Mouse (Mus musculus) activated CD4-positive, CD25-positive, alpha-beta regulatory T cell, adult 4 months (primary cell): ENCODE measurements around the gene Gng12. TPM values are rescaled to one million over a fixed set of nuclear protein-coding genes. Genes with fewer than 3 reads are reported as not detected.
"Not testable (repeated sequence)": the region's sequence is repeated elsewhere in the genome, so short reads cannot be mapped to it uniquely, and the experiment has no call there.

Experiments used
- ATAC-seq: one replicate; pipeline ENCODE4 v1.8.0; 2017
- polyA plus RNA-seq, 2 experiments: library from polyadenylated mRNA; unstranded; fragments of 100-300 nt; shearing (Covaris generic); gene quantifications; one replicate each; pipeline ENCODE4 v1.2.1; 2017

Gng12 gene
- polyA plus RNA-seq, 2 experiments from 2014 or later: 21.3 to 21.7 TPM

DNA sequence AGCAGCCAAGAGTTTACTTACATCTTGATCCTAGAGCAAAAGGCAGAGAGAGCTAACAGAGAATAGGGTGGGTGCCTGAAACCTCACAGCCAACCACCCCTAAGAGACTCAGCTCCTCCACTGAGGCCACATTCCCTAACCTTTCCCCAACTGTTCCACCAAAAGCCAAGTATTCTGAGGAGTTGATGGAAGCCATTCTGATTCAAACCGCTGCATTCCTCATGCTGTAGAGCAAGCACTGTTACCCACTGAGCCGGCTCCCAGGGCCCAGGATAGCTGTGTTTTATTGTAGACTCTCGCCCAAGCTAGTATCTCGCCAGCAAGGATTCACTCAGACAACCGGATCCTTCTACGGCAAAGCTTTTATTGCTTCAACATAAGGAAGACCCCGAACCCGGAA, 98.8 kb downstream of the Gng12 start:
- no peak for ATAC-seq

DNA sequence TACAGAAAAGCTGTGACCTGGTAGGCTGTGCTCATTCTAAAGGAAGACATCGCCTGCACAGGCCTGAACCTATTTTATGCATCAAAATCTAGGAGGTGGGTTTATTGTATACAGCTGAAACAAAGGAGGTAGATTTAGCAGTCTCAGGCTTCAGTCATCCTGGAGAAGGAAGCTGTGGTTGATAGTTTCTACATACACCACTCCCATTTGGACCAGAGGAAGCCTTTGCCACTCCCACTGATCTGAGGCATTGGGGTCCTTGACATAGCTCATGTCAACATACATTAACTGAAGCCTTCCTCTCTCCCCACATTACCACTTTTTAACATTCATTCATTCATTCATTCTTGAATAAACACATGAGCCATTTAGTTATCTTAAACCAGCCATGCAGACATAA, 99.6 kb downstream of the Gng12 start:
- no peak for ATAC-seq

DNA sequence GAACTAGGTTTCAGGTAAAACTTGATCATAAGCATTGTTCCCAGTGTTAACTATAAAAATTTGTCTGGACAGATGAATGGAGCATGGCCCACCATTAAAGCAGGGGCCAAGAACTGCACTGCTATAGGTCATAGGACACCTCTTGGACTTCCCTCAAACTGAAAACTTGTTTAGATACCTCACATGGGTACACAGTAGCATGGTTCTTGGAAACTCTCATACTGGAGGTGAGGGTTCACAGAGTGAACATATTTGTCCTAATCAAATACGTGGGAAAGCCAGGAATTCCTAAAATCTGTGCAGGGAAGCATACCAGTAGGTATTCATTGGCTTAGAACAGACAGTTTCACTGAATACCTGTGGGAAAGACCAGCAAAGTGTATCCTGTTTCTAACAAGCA, 100.1 kb downstream of the Gng12 start:
- no peak for ATAC-seq

DNA sequence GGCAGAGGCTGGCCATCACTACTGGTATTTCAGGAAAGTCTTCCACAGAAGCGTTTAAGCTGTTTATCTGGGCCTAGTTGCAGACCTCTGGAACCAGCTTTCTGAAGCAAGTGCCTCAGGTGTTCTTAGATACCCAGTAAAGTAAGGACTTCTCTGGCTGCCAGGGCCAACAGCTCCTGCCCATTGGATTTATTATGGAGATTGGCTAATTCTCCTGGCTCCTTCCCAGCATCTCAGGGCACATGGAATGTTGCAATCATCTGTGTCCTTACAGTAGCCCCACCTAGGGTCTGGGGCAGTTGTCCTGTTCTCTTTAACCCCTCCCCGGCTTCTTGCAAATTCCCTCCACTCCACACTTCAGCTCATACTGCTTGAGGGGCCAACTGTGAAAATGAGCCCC, 102.4 kb downstream of the Gng12 start:
- ATAC-seq: no peak

GRCm38 (mm10) chr6:66999800-67000199, 103.6 kb downstream of the Gng12 start:
- no peak for ATAC-seq

- no peak for ATAC-seq
Measured at GRCm38 (mm10) chr6:67009888-67010287, 113.7 kb downstream of the Gng12 start.

- ATAC-seq: no peak
Measured at GRCm38 (mm10) chr6:67010370-67011216, 114.4 kb downstream of the Gng12 start.

DNA sequence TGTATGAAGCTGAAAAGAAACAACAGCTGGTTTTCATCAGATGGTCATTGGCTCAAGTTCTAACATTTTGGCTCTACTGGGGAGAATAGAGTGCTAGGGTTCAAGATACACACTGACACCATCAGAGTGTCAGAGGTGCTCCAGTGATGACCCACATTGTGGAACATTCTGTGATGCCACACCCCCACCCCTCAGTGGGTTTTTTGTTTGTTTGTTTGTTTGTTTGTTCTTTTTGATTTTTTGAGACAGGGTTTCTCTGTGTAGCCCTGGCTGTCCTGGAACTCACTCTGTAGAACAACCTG, 115.0 kb downstream of the Gng12 start:
- ATAC-seq: no peak

- no peak for ATAC-seq
Measured at GRCm38 (mm10) chr6:67013293-67013948, 117.2 kb downstream of the Gng12 start.

- no peak for ATAC-seq
Measured at GRCm38 (mm10) chr6:67013949-67014678, 117.9 kb downstream of the Gng12 start.

DNA sequence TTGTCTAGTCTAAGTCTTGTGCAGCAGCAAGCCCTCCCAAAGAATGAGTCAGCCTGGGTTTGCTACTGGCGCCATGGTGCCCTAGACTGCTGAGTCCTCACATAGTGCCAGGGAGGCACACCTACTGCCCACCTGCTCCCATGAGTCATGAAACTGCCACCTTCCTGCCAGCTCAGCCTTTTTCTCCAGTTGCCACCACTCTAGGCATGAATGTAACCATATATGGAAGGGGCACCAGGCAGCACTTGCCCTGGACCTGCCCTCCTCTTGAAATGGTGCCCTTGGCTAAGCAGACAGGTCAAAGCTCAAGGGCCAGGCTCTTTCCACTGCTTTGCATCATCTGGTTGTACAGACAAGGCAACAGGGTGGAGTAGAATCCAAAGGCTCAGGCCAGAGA, 118.5 kb downstream of the Gng12 start:
- ATAC-seq: peak; percentile 14

GRCm38 (mm10) chr6:67015739-67016519, 119.7 kb downstream of the Gng12 start:
- no peak for ATAC-seq

- ATAC-seq: no peak
Measured at GRCm38 (mm10) chr6:67016520-67017111, 120.4 kb downstream of the Gng12 start.

GRCm38 (mm10) chr6:67018365-67018764, 122.2 kb downstream of the Gng12 start:
- ATAC-seq: no peak

DNA sequence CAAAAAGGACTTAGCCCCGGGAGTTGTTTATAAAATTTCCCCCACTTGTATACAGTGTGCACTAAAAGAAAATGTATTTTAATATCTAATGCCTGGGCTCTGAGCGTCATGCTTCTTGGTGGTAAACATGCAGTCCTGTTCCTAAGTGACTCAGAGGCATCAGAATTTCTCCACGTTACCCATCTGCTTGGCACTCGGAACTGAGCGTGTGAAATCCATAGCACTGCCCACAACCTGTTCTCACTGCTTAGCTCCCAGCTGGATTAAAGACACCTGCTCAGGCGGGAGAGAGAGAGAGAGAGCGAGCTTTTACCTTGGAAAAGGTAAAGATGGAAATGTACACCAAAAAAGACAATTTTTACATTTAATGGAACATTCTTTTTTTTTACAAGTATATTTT, 122.8 kb downstream of the Gng12 start:
- ATAC-seq: not testable (repeated sequence)

DNA sequence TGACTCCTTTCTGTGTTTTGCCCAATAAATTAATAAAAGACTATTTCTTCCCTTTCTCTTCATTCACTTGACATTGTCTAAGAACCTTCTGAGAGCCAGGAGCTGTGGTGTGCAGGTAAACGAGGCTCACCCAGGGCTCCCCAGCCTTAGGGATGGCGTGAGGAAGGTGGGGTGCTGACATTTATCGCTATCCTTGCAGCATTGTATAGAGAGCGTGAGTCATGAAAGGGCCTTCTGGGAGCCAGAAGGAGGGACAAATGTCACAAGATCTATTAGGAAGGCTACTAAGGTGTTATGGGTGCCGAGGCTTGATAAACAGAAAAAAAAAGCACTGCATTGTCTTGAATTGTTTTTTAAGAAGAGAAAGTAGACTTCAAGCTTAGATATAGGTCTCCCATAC, 125.1 kb downstream of the Gng12 start:
- no peak for ATAC-seq

DNA sequence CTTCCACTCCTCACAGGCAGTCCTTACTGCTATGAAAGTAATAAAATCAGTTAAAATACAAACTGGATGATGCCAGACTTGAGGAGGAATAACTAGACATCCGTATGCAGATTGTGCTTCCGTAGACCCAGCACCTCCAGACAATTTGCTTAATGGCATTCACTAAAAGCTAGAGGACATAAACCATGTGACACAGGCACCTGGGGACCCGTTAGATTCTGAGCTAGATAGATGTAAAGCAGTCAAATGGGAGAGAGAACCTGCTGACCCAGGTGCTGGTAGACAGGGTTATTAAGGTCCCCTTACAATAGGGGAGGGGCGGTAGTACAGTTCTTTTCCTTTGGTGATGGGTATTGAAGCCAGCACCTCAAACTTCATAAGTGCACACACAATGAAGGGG, 127.5 kb downstream of the Gng12 start:
- ATAC-seq: no peak

GRCm38 (mm10) chr6:67026661-67027060, 130.5 kb downstream of the Gng12 start:
- no peak for ATAC-seq

DNA sequence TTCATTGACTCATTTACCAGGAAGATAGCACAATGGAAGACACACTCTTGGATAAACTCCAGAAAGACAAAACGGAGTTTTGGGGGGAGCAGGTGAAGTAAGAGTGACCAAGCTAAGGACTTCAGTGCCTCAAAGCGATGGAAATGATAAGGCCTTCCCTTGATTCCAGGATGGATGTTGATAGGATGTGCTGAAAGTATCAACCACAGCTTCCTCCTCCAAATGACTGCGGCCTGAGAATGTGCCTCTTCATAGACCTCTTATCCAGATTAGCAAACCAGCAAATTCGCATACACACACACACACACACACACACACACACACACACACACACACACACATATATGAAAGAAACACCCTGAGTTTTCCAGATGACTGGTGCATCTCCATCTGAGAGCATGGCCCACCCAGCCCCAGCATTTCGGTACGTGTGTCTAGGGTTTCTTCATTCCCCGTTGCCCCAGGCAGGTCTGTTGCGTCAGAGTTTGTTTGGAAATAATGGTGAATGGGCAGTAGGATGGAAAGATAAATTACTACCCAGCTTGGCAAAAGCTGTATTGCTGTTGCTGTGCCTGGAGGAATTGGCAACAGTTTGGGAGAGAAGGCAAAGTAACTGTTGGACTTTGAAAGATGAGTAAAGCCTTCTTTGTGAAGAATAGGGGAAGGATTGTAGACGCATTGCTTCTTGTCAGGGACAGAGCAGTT, 131.4 kb downstream of the Gng12 start:
- ATAC-seq: no peak

DNA sequence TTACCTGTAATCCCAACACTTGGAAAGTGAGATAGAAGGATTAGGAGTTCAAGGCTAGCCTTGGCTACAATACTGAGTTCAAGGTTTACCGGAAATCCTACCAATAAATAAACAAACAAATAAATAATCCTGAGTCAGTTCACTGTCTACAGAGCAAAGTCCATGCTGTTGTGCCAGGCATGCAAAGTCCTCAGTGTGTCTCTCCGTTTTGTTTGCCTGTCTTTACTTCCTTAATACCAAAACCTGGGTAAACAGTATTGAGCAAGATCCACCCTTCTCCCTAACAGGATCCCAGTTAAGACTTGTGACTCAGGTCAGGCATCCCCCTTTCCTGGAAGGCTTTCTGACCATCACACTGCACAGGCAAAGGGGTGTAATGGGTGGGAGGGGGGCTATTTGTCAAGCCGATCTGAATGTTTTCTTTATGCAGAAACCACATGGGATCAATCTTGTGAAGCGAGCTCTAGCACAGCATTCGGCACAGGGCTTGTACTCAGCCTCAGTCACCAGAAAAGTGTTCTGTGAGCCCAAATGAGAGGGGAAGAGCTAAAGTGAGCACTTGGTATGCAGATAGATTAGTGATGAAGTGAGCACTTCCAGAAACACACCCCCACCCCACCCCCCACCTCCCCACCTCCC, 133.2 kb downstream of the Gng12 start:
- ATAC-seq: no peak

DNA sequence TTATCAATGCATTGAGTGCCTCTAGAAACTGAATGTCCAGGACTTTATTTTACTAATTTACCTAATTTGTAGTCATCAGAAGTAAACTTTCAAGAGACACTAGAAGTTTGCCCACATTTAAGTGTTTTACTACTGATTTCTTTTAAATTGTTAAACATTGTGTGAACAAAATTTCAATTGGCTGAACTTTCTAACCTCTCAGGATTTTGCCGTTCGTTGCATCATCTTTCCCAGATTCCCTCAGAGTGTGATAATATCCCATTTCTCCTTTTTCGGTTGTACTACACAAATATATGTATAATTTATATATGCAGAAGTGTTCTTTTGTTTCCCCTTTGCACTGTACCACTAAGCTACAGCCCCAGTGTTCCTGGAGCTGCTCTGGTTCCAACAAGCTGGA, 133.8 kb downstream of the Gng12 start:
- no peak for ATAC-seq
